Mouse (Mus musculus): ENCODE measurements around the gene Mapk8ip1.
"Not testable (repeated sequence)": the region's sequence is repeated elsewhere in the genome, so short reads cannot be mapped to it uniquely, and the experiment has no call there.

Gene Mapk8ip1

DNA sequence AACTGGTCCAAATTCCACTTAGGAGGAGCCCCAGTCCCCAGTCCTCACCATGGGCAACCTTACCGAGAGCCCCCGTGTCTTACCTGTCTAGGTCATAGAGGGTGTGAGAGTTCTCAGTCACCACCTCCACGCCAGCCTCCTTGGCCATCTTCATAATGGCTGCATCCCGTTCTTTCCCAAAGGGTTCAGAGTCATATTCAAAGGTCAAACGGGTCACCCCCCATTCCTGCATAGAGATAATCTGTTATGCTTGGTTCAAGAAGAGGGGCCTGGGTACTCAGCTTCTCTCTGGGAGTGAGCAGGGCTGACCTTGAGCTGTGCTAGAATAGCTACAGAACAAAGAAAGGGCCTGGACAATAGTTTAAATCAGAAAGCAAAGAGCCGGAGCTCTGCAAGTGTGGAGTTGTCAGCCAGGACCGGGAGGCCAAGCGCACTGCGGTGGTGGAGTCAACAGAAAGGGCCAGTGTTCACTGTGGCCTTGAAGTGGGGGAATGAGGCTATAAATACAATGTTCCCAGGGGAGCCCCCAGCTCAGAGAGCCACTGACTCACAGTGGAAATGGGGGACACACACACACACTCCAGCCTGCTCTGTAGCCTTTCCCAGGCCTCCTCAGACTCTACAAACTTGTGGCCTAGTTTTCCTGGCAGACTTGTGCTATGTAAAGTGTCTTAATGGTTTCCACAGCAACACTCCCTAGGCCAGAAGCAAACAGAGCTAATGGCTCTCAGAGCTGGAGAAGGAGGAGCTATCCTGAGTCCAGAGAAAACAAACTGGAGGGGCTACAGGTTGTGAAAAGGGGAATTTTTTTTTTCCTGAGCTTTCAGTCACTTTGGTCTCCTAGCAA lies 23.6 kb upstream of the Mapk8ip1 start:
- peak; percentile 45 for DNase-seq (ENCODE audit: low spot score)

DNA sequence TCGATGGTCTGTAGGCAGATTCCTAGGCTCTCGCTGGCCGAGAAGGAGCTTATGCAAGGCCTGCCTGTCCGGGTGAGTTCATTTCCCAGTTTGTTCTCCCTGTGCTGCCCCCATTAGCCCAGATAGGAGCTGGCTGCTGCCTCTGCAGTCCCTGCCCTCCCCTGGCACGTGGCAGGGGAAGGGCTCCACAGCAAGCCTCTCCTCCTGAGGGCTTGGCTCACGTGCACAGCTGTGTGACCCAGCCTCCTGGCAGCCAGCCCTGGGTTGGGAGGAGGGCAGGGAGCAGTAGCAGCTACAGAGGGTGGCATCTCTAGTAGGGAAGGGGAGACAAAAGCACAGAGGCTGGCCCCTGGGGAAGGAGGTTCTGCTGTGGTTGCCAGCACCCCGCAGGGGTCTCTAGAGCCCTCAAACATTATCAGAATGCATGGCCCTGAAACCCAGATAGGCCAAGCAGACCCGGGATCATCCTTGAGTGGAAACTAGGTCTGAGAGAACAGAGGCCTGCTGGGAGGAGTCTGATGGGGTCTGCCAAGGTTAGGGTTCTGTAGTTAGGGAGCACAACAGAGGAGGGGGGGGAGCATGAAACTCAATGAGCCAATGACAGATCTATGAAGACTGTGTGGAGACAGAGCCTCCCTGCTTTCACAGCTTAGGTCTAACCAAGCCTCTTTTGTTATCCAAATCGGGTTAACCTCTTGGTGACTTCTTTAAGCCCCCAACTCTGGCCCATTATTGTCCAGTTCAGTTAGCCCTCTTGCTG lies 22.8 kb upstream of the Mapk8ip1 start:
- DNase-seq (ENCODE audit: low spot score) = peak; percentile 93

DNA sequence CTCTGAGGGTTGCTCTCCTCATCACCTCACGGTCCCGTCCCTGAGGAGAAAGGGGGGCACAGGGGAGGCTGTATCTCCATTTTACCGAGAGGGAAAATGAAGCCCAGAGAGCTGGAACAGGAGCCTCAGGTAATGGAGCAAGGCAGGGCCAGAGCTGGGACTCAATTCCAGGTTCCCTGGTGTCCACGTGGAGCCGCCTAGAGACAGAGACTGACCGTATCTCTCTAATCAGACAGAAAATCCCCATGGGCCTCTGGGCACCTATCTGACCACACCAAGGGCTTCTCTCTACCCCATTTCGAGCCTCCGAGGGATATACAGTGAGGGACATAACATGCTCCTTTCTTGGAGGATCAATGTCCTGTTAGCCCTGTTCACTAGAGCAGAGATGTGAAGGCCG lies 22.1 kb upstream of the Mapk8ip1 start:
- no peak for DNase-seq (ENCODE audit: low spot score)

DNA sequence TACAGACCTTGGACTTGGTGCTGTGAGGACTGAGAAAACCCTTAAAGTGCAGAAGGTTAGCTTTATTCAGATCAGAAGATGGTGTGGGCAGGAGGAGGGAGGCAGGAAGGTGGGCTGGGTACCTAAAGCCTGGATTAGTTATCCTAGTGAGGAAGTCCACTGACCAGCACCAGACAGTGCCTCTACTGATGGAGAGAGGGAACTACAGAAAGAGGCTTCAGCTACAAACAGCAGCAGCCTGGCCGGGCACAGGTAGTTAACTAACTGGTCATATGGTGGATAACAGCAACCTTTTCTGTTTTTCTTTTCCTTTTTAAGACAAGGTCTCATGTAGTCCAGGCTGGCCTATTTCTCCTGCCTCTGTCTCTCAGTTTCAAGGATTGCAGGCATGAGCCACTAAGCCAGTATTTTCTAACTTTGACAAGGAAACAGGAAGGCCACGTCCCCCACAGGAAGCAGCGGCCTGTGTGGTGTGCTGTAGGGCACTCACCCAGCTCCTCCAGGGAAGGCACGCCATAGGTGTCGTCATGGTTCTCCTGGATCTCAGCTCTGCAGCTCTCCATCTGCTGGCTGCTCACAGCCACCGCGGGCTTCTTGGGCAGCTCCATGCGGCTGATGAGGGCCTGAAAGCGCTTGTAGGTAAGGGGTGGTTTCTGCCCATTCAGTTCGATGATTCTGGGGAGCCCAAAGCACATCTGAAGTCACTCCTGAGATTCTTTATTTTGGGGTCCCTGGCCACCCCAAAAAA lies 21.5 kb upstream of the Mapk8ip1 start:
- no peak for DNase-seq (ENCODE audit: low spot score)

DNA sequence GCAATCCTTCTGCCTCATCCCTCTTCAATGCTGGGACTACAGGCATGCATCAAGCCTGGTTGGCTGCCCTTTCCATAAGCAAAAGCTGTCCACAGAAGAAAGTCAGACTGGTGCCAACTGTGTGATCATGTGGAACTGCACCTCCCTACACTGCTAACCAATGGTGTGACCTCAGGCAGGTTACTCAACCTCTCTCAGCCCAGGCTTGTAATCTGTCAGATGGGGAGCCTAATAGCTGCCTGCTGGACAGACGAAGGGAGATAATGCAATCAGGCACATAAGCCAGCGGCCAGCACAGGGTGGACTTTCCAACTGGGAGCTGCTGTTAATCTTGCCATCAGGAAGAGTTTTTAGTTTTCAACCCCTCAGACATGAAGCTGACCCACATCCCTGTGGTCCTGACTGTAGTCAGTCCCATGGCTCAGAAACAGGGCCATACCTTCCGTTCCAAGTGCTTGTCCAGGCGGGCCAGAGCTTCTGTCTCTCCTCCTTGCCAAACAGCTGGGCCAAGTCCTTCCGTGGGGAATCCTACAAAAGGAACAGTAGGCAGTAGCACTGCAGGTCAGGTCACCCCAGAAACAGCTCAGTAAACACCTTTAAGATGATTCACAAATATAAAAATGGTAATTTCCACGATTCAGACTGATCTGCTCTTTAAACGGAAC lies 20.8 kb upstream of the Mapk8ip1 start:
- DNase-seq (ENCODE audit: low spot score) = no peak

DNA sequence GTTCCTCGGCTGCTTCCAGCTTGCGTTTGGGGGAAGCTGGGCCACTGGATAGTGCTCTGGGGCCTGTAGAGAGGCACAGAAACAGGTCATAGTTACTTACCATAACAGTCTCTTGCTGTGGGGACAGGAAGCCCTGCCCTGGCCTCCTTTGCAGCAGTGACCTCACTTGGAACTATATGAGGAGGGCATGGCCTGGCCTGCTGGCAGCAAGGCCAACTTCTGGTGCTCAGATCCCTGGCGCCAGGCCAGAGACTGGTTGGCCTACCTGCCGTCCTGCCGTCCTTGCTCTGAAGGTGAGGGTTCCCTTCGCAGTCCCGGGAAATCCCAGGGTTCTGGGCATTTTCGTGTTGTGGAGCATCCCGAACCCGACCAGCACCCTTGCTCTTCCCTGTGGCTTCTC lies 10.6 kb upstream of the Mapk8ip1 start:
- DNase-seq (ENCODE audit: low spot score) = no peak

DNA sequence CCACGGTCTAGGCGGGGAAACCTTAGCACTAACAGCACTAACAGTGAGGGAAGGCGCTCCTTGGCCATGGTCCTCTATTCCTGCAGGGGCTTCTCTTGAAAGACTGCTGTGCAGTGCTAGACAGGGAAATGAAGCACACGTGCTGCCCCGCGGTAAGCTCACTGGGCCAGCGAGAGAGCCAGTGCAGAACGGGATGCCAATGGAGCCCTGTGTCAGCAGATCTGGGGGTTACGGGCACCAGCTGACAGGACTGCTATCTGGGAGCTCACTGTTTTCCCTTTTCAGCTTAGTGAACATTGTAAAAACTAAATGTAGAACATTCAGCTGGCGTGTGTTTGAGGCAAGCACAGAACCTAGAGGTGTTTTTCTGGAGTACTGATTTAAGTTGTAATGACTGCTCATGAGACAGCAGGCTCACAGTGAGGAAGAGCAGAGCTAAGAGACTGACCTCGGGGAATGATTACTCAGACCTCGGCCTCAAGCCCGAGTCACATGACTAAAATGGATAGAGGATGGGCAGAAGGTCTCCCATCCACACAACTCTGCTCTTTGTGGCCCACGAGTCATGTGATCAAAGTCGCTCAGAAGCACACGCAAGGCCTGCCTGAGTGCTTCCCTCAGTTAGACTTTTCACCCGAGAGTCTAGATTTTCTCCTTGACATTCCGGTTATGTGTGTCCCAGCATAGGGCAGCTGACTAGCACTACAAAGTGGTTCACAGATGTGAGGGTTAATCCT lies 7.4 kb upstream of the Mapk8ip1 start:
- DNase-seq (ENCODE audit: low spot score) = no peak

DNA sequence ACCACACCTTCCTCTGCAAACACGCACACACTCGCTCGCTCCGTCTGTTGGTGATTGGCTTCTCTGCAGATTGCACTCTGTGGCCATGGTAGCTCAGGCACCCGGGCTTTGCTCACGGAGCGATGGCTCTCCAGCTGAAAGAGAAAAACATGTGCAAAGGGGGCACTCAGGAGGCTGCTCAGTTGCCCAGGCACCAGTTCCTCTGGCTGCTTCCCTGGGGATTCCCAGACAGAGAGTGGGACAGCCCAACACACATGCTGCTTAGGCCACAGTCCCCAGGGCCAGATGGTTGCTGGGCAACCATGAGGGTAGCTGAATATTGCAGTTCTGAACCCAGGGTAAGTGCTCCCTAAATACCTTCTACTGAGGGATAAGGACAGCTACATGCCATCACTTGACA lies 4.6 kb upstream of the Mapk8ip1 start:
- no peak for DNase-seq (ENCODE audit: low spot score)

DNA sequence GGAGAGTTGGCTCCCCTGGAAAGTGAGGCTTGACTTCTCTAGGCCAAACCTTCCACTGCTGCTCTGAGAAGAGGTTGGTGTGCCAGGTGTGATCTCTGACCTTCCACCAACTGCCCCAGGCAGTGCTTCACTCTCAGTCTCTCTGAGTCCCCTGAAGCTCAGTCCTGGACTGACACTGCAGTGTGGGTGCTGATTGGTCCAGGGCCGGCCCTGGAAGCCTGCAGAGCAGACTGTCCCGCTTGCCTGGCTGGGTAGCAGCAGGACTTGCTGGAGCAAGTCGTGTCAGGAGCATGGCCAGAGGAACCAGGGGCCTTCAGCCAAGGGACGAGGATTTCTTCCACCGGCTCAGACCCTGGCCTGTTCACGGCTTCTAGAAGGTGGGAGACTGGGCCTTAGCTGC lies 3.7 kb upstream of the Mapk8ip1 start:
- DNase-seq (ENCODE audit: low spot score) = no peak

DNA sequence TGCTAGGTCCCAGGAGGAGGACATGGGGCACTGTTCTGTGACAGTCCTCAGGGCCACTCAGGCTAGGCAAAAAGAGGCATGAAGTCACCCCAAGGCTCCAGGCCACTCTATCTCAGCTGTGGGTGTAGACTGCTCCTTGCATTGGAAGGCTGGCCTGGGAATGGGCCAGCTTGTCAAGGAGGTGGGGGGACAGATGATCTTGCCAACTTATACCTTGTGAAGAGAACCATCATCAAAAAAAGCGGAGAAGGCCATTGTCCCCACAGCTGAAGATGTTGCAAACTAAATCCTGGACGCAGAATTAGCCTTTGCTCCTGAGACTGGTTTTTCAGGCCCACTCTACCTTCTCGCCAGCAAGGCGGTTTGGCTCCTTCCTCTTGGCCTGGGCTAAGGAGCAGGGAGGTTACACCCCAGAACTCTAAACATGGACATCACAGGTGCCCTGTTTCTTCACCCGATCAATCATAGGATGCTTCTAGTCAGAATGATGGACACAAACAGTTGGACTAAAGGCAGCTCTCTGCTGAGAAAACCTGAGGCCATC lies 2.8 kb upstream of the Mapk8ip1 start:
- DNase-seq (ENCODE audit: low spot score) = no peak

DNA sequence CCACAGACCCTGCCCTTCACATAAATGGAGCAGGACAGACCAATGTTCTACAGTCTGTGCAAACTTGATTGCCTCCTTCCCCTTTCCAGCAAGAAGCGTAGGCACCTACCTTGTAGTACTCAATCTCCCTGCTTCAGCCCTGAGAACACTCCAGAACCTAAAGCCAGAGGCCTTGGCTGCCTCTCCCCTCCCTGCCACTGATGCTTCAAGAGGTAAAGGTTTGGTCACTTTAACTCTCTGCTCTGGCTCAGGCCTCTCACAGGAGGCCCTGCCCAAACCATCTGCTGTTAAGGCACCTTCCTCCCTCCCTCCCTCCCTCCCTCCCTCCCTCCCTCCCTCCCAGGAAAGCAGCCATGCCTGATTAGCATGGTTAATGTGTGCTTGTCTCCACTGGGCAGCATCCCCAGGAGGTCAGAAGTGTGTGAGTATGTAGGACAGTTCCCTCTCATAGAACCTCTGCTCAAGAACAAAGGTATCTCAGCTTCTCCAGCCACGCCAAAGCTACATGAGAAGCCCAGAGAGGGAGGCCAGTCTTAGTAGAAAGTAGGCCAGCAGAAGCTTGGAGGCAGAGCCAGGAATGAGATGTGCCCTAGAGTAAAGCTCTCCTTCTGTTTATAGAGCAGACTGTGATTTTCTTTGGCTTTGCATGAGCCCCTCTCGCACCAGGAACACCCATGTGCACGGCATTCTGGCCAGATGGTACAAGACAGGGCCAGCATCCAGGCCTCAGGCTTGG lies 1.7 kb upstream of the Mapk8ip1 start:
- DNase-seq (ENCODE audit: low spot score) = no peak

DNA sequence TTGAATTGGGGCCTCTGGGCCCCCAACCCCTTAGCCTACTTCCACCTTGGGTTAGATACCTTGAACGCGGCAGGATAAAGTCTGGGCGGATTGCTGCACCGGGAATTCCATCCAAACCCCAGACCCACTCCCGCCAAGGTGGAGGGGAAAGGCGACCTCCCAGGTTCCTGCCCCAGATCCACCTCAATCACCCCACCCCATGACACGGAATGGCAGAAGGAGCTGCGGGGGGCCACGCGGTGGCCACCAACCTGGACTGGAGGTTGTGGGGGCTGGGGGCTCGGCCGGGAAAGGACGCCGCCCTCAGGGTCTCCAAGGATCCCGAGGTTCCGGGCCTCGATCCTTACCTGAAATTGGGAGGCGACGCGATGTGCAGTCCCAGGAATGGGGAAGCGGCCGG lies 381 bp downstream of the Mapk8ip1 start:
- DNase-seq (ENCODE audit: low spot score) = no peak

DNA sequence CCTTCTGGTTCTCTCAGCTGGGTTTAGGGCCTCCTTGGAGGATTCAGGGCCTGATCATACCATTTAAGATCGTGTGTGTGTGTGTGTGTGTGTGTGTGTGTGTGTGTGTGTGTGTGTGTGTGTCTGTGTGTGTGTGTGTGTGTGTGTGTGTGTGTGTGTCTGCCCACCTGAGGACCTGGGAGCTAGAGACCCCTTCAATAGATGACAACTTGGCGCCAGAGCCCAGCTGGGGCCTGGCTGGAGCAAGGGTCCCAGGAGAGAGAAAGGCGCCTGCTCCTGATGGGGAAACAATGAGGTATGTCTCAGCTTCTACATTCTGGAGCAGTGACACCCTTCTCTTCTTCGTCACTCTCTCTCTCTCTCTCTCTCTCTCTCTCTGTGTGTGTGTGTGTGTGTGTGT lies 1.2 kb downstream of the Mapk8ip1 start:
- not testable (repeated sequence) for DNase-seq (ENCODE audit: low spot score)

DNA sequence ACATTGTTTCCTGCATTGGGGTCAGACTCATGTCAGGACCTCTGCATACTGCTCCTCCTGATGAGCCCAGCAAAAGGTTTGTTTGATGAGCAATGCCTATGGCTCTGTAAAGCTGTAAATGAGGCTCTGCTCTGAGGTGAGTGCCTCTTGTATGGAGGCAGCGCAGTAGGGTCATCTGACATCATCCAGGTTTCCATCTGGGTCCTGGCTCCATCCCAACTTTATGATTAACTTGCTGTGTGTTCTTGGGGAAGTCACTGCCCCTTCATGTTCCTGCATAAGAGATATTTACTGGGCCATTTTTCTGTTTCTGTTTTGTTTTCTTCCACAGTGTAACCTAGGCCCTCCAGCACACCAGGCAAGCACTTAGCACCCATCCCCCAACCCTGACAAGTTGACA lies 3.6 kb downstream of the Mapk8ip1 start:
- DNase-seq (ENCODE audit: low spot score) = no peak

DNA sequence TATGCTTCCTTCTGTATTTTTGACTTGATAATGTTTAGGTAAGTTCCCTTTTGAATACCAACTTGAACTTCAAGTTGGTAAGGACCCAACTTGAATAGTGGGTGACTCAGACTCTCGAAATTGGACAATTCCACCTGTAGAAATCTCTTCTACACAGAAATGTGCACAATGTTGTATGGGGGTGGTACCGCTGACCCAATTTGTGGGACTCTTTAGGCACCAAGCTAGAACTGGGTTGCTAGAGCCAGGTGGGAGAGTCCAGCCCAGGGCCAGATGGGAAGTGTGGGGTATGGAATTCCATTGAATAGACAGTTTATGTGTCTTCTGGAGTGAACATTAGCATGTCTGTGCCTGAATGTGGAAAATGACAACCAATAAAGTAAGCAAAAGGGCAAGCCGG lies 5.5 kb downstream of the Mapk8ip1 start:
- no peak for DNase-seq (ENCODE audit: low spot score)

DNA sequence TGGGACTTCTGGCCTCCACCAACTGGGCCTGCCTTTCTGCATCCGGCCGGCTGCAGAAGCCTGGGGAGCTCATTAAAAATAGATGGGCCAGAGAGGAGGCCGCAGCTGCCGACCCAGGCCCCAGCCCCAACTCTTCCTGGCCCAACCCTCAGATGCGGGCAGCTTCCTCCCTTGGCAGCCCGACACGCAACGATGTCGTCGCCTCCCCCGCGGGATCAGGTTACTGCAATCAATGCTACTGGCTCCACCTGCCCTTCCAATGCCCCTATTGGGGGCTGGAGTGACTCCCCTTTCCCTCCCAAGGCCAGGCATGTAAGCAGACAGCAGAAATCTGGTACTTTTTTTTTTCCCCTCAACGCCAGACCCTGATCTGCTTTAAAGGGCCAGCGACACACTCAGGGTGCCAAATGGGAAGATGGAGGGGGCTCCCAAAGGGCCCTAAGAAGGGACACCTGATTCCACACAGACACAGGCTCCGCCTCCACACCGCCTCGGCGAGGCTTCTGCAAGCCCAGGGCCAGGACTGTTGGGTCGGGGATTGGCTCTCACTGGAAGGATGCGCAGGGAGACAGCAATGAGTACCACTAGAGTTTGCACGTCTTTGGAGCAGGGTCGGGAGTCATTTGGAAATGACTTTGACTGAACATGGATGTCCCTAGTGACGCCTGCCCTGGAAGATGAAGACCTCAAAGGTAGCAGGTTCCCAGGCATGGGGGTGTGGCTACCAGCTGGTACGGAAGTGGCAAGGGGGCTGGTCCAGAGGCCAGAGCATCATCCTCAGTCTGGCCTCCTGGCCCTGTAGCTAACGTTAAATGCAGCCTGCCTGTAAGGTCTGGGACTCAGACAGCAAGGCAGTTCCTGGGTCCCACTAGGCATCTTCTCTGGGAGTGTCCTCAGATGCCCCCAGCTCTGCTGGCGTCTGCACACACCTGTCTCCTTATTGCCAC lies 8.5 kb downstream of the Mapk8ip1 start:
- DNase-seq (ENCODE audit: low spot score) = peak; percentile 53

DNA sequence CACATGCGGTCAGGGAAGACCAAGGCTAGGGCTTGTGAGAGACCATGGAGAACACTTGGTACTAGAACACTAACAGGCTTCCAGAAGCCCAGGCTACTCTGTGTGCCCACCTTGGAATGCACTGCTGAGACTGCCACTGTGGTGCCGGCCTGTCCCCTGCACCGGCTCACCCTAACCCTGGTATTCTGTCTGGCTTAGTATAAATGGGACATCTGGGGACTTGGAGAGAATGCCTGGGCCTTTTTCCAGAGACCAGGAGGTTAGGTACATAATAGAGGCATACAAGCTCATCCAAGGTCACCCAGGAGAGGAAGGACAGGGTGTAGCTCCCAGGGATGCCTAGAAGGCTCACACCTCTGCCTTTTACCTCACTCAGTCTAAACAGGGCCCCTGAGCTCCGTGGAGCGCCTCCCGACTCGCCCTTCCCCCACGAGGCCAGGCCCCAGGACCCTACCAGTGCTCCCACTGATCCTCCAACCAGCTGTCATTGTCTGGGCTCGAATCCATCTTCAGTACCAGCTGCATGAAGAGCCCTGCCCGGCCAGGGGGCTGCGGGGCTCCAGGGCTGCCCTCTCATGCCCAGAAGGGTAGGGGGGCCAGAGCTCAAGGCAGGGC lies 9.3 kb downstream of the Mapk8ip1 start:
- no peak for DNase-seq (ENCODE audit: low spot score)

DNA sequence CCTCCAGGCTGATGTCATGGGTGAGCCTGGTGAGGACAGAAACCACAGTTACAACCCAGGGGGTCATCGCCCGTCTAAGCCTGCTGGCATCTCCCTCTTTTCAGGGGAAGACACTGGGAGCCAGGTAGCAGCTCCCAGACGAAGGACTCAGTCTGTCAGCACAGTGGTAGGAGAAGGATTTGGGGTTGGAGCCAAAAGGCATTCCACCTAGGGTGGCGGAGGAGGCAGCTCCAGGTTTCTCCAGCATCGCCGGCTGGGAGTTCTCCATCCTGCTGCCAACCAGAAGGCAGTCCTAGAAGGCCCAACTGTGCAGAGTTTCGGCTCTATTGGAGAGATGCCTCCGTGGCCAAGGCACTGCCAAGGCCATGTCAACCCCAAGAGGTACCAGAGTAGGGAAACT lies 9.9 kb downstream of the Mapk8ip1 start:
- DNase-seq (ENCODE audit: low spot score) = no peak

Measured in ovary, postnatal 36 days (tissue).